Mouse (Mus musculus) thymus, adult 2 months (tissue): ENCODE data around the gene Sik3.

Experiments
- CTCF ChIP-seq: fragments of 200-500 bp; IDR thresholded peaks from 2 replicates; pipeline ENCODE4 v1.5.1; 2012; ENCODE audit warnings: mild to moderate bottlenecking, control low read depth, low read length, moderate library complexity, borderline replicate concordance; ENCODE audit not compliant: control insufficient read depth, poor library complexity, insufficient read depth; ENCODE audit errors: extremely low read depth
- POLR2A ChIP-seq: fragments of 200-500 bp; IDR thresholded peaks from 2 replicates; pipeline ENCODE4 v1.6.1; 2012; ENCODE audit warnings: mild to moderate bottlenecking, low read length, control low read depth, moderate library complexity; ENCODE audit not compliant: control insufficient read depth, poor library complexity, insufficient read depth; ENCODE audit errors: extremely low read depth

GRCm38 (mm10) chr9:46174770-46175294 lies 162.2 kb downstream of the Sik3 start:
- TF ChIP-seq CTCF (no peak), POLR2A (no peak)
